Mouse (Mus musculus): ENCODE measurements at regions not wholly inside any gene's neighbourhood (a gene's known extent, or its start where the extent isn't known, plus 50 kb on each side); places are given as distances from the start of the nearest gene placed in this dataset.
"Not testable (repeated sequence)": the region's sequence is repeated elsewhere in the genome, so short reads cannot be mapped to it uniquely, and the experiment has no call there.

- DNase-seq (ENCODE audit: low spot score in 2 of 2), result not testable (repeated sequence)
Measured at GRCm38 (mm10) chr6:47745856-47746255, 67.4 kb downstream of the Pdia4 start.

- peak in 1 of 2 experiments; percentile 34 for DNase-seq (ENCODE audit: low spot score in 2 of 2)
Measured at GRCm38 (mm10) chr6:47743856-47744255, 69.4 kb downstream of the Pdia4 start.

- DNase-seq (ENCODE audit: low spot score in 2 of 2), result not testable (repeated sequence)
Measured at GRCm38 (mm10) chr6:47740216-47740615, 73.0 kb downstream of the Pdia4 start.

GRCm38 (mm10) chr6:47739696-47740095, 73.5 kb downstream of the Pdia4 start:
- DNase-seq (ENCODE audit: low spot score in 2 of 2), result peak; percentile 50 to 62

DNA sequence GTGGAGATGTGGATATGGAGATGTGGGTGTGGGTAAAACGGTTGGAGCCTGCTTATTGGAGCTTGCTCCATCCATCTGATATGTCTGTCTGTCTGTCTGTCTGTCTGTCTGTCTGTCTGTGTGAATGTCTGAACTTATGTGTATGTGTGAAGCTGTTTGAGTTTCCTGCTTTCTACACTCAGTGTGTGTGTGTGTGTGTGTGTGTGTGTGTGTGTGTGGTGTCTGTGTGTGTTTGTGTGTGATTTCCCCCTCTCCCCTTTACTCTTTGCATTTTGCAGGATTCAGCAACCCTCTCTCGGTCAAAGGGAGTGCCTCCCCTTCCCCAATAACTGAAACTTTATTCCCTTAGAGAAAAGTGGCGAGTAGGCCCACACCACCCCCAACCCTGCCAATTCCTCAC, 75.3 kb downstream of the Pdia4 start:
- DNase-seq (ENCODE audit: low spot score in 2 of 2), result not testable (repeated sequence)

Measured in spleen, postnatal 36 days (tissue).